ENCODE assay signal across 20 mouse cellular contexts in the genomic region with DNA sequence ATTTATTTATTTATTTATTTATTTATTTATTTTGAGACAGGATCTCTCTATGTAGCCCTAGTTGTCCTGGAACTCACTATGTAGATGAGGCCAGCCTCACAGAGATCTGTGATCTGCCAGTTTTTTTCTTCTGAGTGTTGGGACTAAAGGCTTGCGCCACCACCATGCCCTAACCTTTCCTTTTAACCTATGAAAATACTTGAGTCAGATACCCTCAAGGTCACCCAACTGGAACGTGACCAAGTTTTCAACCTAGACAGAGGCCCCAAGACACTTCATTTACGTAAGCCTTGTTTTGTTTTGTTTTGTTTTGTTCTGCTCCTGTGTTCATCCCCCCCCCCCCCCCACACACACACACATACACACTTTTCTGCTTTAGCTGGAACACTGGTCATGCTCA.
"Had no signal": no experiment of that assay in that cellular context is flagged by ENCODE, and none has a peak within 500 bp of the region (broad histone marks: within the 10 kb centered on the region; RNA-seq: fewer than 3 reads in every experiment).

No protein-coding gene starts in this region.

- ATAC-seq: midbrain, embryonic 13.5 days; midbrain, embryonic 16.5 days had no signal

- H3K4me3 ChIP-seq: layer of hippocampus, adult 2 months; limb, embryonic 10.5 days; limb, embryonic 13.5 days; lung, embryonic 15.5 days; megakaryocyte, embryonic 14.5 days; midbrain, embryonic 10.5 days; midbrain, embryonic 13.5 days; myocyte; neural tube, embryonic 13.5 days; stomach, embryonic 15.5 days had no signal

- H3K27me3 ChIP-seq: lung, embryonic 15.5 days; megakaryocyte, embryonic 14.5 days; neural tube, embryonic 13.5 days; stomach, embryonic 15.5 days had no signal

- H3K9me3 ChIP-seq: limb, embryonic 10.5 days; limb, embryonic 13.5 days; lung, embryonic 15.5 days; midbrain, embryonic 10.5 days; neural tube, embryonic 13.5 days; stomach, embryonic 15.5 days had no signal

- H3K9ac ChIP-seq: limb, embryonic 13.5 days; lung, embryonic 15.5 days; midbrain, embryonic 13.5 days; neural tube, embryonic 13.5 days; stomach, embryonic 15.5 days had no signal

- DNase-seq: kidney, postnatal 25 days; lung, adult 18-20 months; lung, postnatal 10 days; lung, postnatal 36 days; retina, postnatal 1 day; right cerebral cortex, postnatal 25 days; spleen, adult 18-20 months; thymus, postnatal 25 days had no signal

- H3K4me2 ChIP-seq: limb, embryonic 13.5 days; lung, embryonic 15.5 days; midbrain, embryonic 13.5 days; neural tube, embryonic 13.5 days; stomach, embryonic 15.5 days had no signal

- H3K36me3 ChIP-seq: limb, embryonic 10.5 days; limb, embryonic 13.5 days; lung, embryonic 15.5 days; midbrain, embryonic 10.5 days; midbrain, embryonic 13.5 days; neural tube, embryonic 13.5 days; stomach, embryonic 15.5 days had no signal

- H3K27ac ChIP-seq: kidney, postnatal 0 days; layer of hippocampus, adult 2 months; limb, embryonic 10.5 days; limb, embryonic 13.5 days; lung, embryonic 15.5 days; midbrain, embryonic 10.5 days; midbrain, embryonic 13.5 days; neural tube, embryonic 13.5 days; stomach, embryonic 15.5 days had no signal
